Mouse (Mus musculus): ENCODE measurements around the gene Epha7.

DNA sequence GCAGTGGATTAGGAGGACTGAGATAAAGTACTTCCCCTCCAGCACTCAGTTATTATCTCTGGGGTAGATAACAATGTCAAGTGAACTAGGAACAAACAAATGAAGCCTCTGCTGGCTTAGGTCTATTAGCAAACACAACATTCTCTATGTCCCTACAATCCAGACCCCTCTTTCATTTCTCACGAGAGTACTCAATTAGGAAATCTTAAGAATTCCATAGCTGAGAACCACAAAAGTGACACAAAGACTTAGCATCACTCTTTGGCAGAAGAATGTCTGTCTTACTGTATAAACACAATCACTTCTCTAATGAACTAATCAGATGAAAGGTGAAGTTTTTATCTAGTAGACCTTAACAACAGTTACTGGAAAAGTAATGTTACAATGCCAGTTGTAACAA, 10.7 kb downstream of the Epha7 start:
- no peak for TF ChIP-seq EP300 (IDR thresholded peaks at IDR 0.05; ENCODE audit: low read depth)
- no peak for TF ChIP-seq CTCF (IDR thresholded peaks at IDR 0.05; ENCODE audit: low read depth)

Measured in liver, embryonic 14.5 days (tissue).